Mouse (Mus musculus): ENCODE data around the gene Pf4. TPM values are rescaled to one million over a fixed set of nuclear protein-coding genes. Genes with fewer than 3 reads are reported as not detected.

Pf4 gene
- 44.3 and 55.9 TPM in 2 replicates for polyA plus RNA-seq (2014; fragmentation: Nextera tagmentation; extraction: Ambion mirVana)

- ATAC-seq (replicated peaks; ENCODE audit: low FRiP score, low TSS enrichment, low read depth) (no peak), DNase-seq (ENCODE audit: low spot score) (no peak)
- no peak within 1 kb of the TSS for H3K4me2 ChIP-seq (ENCODE audit: low read length)
- H3K4me3 ChIP-seq (ENCODE audit: low read depth, low read length): no peak within 1 kb of the TSS
- WGBS: 78% methylated on average over 16 of the region's 16 CpGs
- H3K4me1 ChIP-seq (replicated peaks; ENCODE audit: control insufficient read depth, insufficient read depth, low read length): no peaks in the 10 kb centered on the region; the same call in 1 of the 2 replicates
- H3K27ac ChIP-seq (ENCODE audit: low read depth): no peak within 1 kb of the TSS
- no peak within 1 kb of the TSS for H3K9ac ChIP-seq (ENCODE audit: low read length)
- no peaks in the 10 kb centered on the region for H3K36me3 ChIP-seq (ENCODE audit: control insufficient read depth, insufficient read depth, low read length)
- no peaks in the 10 kb centered on the region for H3K9me3 ChIP-seq (ENCODE audit: control insufficient read depth, low read length)
- no peaks in the 10 kb centered on the region for H3K27me3 ChIP-seq (replicated peaks; ENCODE audit: control insufficient read depth, insufficient read depth, low read length)
These were observed at the start of gene Pf4 for GRCm38 (mm10) chr5:90771880-90772653. TSS of gene Pf4 (plus strand) at chr5:90772435.

- no peaks in the 10 kb centered on the region for H3K9me3 ChIP-seq (ENCODE audit: control insufficient read depth, low read length)
- no peak overlapping the region for H3K9ac ChIP-seq (ENCODE audit: low read length)
- no peak for ATAC-seq (replicated peaks; ENCODE audit: low FRiP score, low TSS enrichment, low read depth)
- 95% methylated on average over 3 of the region's 3 CpGs for WGBS
- H3K27me3 ChIP-seq (replicated peaks; ENCODE audit: control insufficient read depth, insufficient read depth, low read length): no peaks in the 10 kb centered on the region
- H3K36me3 ChIP-seq (ENCODE audit: control insufficient read depth, insufficient read depth, low read length): no peaks in the 10 kb centered on the region
- H3K4me3 ChIP-seq (ENCODE audit: low read depth, low read length): no peak overlapping the region
- H3K27ac ChIP-seq (ENCODE audit: low read depth): no peak overlapping the region
- peaks cover 4% of the 10 kb centered on the region; the same call in 1 of the 2 replicates for H3K4me1 ChIP-seq (replicated peaks; ENCODE audit: control insufficient read depth, insufficient read depth, low read length)
- no peak overlapping the region for H3K4me2 ChIP-seq (ENCODE audit: low read length)
- no peak for DNase-seq (ENCODE audit: low spot score)
These were observed 49.6 kb upstream of the Pf4 start for GRCm38 (mm10) chr5:90722656-90723055.

GRCm38 (mm10) chr5:90728254-90728653, 44.0 kb upstream of the Pf4 start:
- no peak overlapping the region for H3K9ac ChIP-seq (ENCODE audit: low read length)
- no peaks in the 10 kb centered on the region for H3K27me3 ChIP-seq (replicated peaks; ENCODE audit: control insufficient read depth, insufficient read depth, low read length)
- no peaks in the 10 kb centered on the region for H3K36me3 ChIP-seq (ENCODE audit: control insufficient read depth, insufficient read depth, low read length)
- no peak overlapping the region for H3K27ac ChIP-seq (ENCODE audit: low read depth)
- DNase-seq (ENCODE audit: low spot score) (no peak), ATAC-seq (replicated peaks; ENCODE audit: low FRiP score, low TSS enrichment, low read depth) (no peak)
- H3K4me1 ChIP-seq (replicated peaks; ENCODE audit: control insufficient read depth, insufficient read depth, low read length): peaks cover 4% of the 10 kb centered on the region; the same call in 1 of the 2 replicates
- no peaks in the 10 kb centered on the region for H3K9me3 ChIP-seq (ENCODE audit: control insufficient read depth, low read length)
- WGBS: 36% methylated on average over 3 of the region's 3 CpGs
- no peak overlapping the region for H3K4me3 ChIP-seq (ENCODE audit: low read depth, low read length)
- no peak overlapping the region for H3K4me2 ChIP-seq (ENCODE audit: low read length)

- 69% methylated on average over 4 of the region's 4 CpGs for WGBS
- Histone ChIP-seq H3K36me3 (ENCODE audit: control insufficient read depth, insufficient read depth, low read length) (no peaks in the 10 kb centered on the region), H3K4me3 (ENCODE audit: low read depth, low read length) (no peak overlapping the region), H3K9me3 (ENCODE audit: control insufficient read depth, low read length) (no peaks in the 10 kb centered on the region), H3K9ac (ENCODE audit: low read length) (no peak overlapping the region), H3K4me1 (replicated peaks; ENCODE audit: control insufficient read depth, insufficient read depth, low read length) (no peaks in the 10 kb centered on the region), H3K4me2 (ENCODE audit: low read length) (no peak overlapping the region), H3K27me3 (replicated peaks; ENCODE audit: control insufficient read depth, insufficient read depth, low read length) (no peaks in the 10 kb centered on the region), H3K27ac (ENCODE audit: low read depth) (no peak overlapping the region)
- no peak for ATAC-seq (replicated peaks; ENCODE audit: low FRiP score, low TSS enrichment, low read depth)
- no peak for DNase-seq (ENCODE audit: low spot score)
These were observed 40.8 kb upstream of the Pf4 start for GRCm38 (mm10) chr5:90731480-90731879.

- Histone ChIP-seq H3K4me3 (ENCODE audit: low read depth, low read length) (no peak overlapping the region), H3K4me1 (replicated peaks; ENCODE audit: control insufficient read depth, insufficient read depth, low read length) (no peaks in the 10 kb centered on the region), H3K9ac (ENCODE audit: low read length) (no peak overlapping the region), H3K9me3 (ENCODE audit: control insufficient read depth, low read length) (no peaks in the 10 kb centered on the region), H3K36me3 (ENCODE audit: control insufficient read depth, insufficient read depth, low read length) (no peaks in the 10 kb centered on the region), H3K27me3 (replicated peaks; ENCODE audit: control insufficient read depth, insufficient read depth, low read length) (no peaks in the 10 kb centered on the region), H3K27ac (ENCODE audit: low read depth) (no peak overlapping the region), H3K4me2 (ENCODE audit: low read length) (no peak overlapping the region)
- DNase-seq (ENCODE audit: low spot score): no peak
- 71% methylated on average over 4 of the region's 4 CpGs for WGBS
- no peak for ATAC-seq (replicated peaks; ENCODE audit: low FRiP score, low TSS enrichment, low read depth)
These were observed 30.2 kb upstream of the Pf4 start for GRCm38 (mm10) chr5:90742029-90742428.

GRCm38 (mm10) chr5:90753934-90754333, 18.3 kb upstream of the Pf4 start:
- DNase-seq (ENCODE audit: low spot score) (no peak), ATAC-seq (replicated peaks; ENCODE audit: low FRiP score, low TSS enrichment, low read depth) (no peak)
- H3K4me2 ChIP-seq (ENCODE audit: low read length): no peak overlapping the region
- 96% methylated on average over 1 of the region's 1 CpGs for WGBS
- 0 out of 2 replicates have a peak, but pooled peaks cover under 1% of the 10 kb centered on the region for H3K27me3 ChIP-seq (replicated peaks; ENCODE audit: control insufficient read depth, insufficient read depth, low read length)
- H3K4me3 ChIP-seq (ENCODE audit: low read depth, low read length): no peak overlapping the region
- H3K36me3 ChIP-seq (ENCODE audit: control insufficient read depth, insufficient read depth, low read length): no peaks in the 10 kb centered on the region
- no peaks in the 10 kb centered on the region for H3K9me3 ChIP-seq (ENCODE audit: control insufficient read depth, low read length)
- no peak overlapping the region for H3K27ac ChIP-seq (ENCODE audit: low read depth)
- H3K9ac ChIP-seq (ENCODE audit: low read length): no peak overlapping the region
- H3K4me1 ChIP-seq (replicated peaks; ENCODE audit: control insufficient read depth, insufficient read depth, low read length): peaks cover 14% of the 10 kb centered on the region

- Histone ChIP-seq H3K4me2 (ENCODE audit: low read length) (no peak overlapping the region), H3K36me3 (ENCODE audit: control insufficient read depth, insufficient read depth, low read length) (no peaks in the 10 kb centered on the region), H3K9ac (ENCODE audit: low read length) (no peak overlapping the region), H3K9me3 (ENCODE audit: control insufficient read depth, low read length) (no peaks in the 10 kb centered on the region), H3K27ac (ENCODE audit: low read depth) (no peak overlapping the region), H3K4me3 (ENCODE audit: low read depth, low read length) (no peak overlapping the region), H3K4me1 (replicated peaks; ENCODE audit: control insufficient read depth, insufficient read depth, low read length) (peaks cover 20% of the 10 kb centered on the region), H3K27me3 (replicated peaks; ENCODE audit: control insufficient read depth, insufficient read depth, low read length) (peaks cover 9% of the 10 kb centered on the region)
- ATAC-seq (replicated peaks; ENCODE audit: low FRiP score, low TSS enrichment, low read depth) (no peak), DNase-seq (ENCODE audit: low spot score) (no peak)
- 35% methylated on average over 5 of the region's 5 CpGs for WGBS
These were observed 14.1 kb upstream of the Pf4 start for GRCm38 (mm10) chr5:90758020-90758605.

GRCm38 (mm10) chr5:90759077-90760065, 12.9 kb upstream of the Pf4 start, which contains the start of gene Cxcl5:
TSS of gene Cxcl5 (plus strand) at chr5:90759360.
- ATAC-seq (replicated peaks; ENCODE audit: low FRiP score, low TSS enrichment, low read depth) (no peak), DNase-seq (ENCODE audit: low spot score) (peak; percentile 59)
- 4% methylated on average over 32 of the region's 32 CpGs for WGBS
- Histone ChIP-seq H3K27ac (ENCODE audit: low read depth) (no peak within 1 kb of the TSS), H3K27me3 (replicated peaks; ENCODE audit: control insufficient read depth, insufficient read depth, low read length) (peaks cover 9% of the 10 kb centered on the region), H3K4me1 (replicated peaks; ENCODE audit: control insufficient read depth, insufficient read depth, low read length) (peaks cover 20% of the 10 kb centered on the region), H3K9ac (ENCODE audit: low read length) (peak within 1 kb of the TSS; percentile 27; the same call in 1 of the 2 replicates), H3K9me3 (ENCODE audit: control insufficient read depth, low read length) (no peaks in the 10 kb centered on the region), H3K36me3 (ENCODE audit: control insufficient read depth, insufficient read depth, low read length) (no peaks in the 10 kb centered on the region), H3K4me3 (ENCODE audit: low read depth, low read length) (peak within 1 kb of the TSS; percentile 37), H3K4me2 (ENCODE audit: low read length) (peak within 1 kb of the TSS; percentile 77)
